Mouse (Mus musculus): ENCODE results near the gene Slc9a9.

DNA sequence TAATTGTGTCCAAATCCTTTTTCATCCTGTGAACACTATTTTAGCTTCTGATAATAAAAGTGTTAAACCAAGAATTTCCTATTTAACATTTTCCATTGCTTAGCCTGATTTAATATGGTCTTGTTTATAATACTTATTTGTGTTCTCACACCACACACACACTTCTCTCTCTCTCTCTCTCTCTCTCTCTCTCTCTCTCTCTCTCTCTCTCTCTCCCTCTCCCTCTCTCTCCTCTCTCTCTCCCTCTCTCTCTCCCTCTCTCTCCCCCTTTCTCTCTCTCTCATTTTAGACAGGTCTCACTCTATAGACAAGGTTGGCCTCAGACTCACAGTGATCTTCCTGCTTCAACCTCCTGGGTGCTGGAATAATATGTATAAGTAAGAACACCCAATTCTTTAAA, 995 bp downstream of the Slc9a9 start:
- TF ChIP-seq POLR2A (IDR thresholded peaks at IDR 0.05; ENCODE audit: borderline replicate concordance, extremely low read depth, low read depth, low read length) = no peak
- TF ChIP-seq CTCF (IDR thresholded peaks at IDR 0.05; ENCODE audit: insufficient read depth, low read length) = no peak
